Mouse (Mus musculus) forebrain, embryonic 14.5 days (tissue): Measurements from ENCODE around the gene Tstd1. TPM values are rescaled to one million over a fixed set of nuclear protein-coding genes. Genes with fewer than 3 reads are reported as not detected.

Source experiments
- ATAC-seq: fragments of 200-750 bp; cut with Nextera tagmentation; 2 replicates; pipeline ENCODE4 v1.8.0; 2017; ENCODE audit warnings: mild to moderate bottlenecking, moderate library complexity
- DNase-seq: peaks from one replicate; pipeline ENCODE4 v3.0.0-alpha.2; 2015; ENCODE audit warnings: low spot score
- H3K27ac ChIP-seq: fragments of 300-500 bp; sonication (generic); 2 replicates; pipeline ENCODE4 v1.5.1; 2014; ENCODE audit warnings: low read depth, mild to moderate bottlenecking, control low read depth, low read length, moderate library complexity
- H3K27me3 ChIP-seq: fragments of 300-500 bp; sonication (generic); replicated peaks from 2 replicates; pipeline ENCODE4 v1.6.1; 2014; ENCODE audit warnings: low read length, control low read depth, mixed read lengths; ENCODE audit not compliant: control insufficient read depth, insufficient read depth
- H3K36me3 ChIP-seq: fragments of 300-500 bp; sonication (generic); 2 replicates; pipeline ENCODE4 v1.6.1; 2014; ENCODE audit warnings: low read length, control low read depth; ENCODE audit not compliant: control insufficient read depth, insufficient read depth
- H3K4me1 ChIP-seq: fragments of 300-500 bp; sonication (generic); 2 replicates; pipeline ENCODE4 v1.6.1; 2014; ENCODE audit warnings: antibody characterized with exemption, low read length, control low read depth; ENCODE audit not compliant: control insufficient read depth, insufficient read depth
- H3K4me2 ChIP-seq: fragments of 300-500 bp; sonication (generic); 2 replicates; pipeline ENCODE4 v1.6.1; 2014; ENCODE audit warnings: mild to moderate bottlenecking, control low read depth, low read length
- H3K4me3 ChIP-seq: fragments of 300-500 bp; sonication (generic); 2 replicates; pipeline ENCODE4 v1.5.1; 2014; ENCODE audit warnings: low read depth, low read length, control low read depth
- H3K9ac ChIP-seq: fragments of 300-500 bp; sonication (generic); 2 replicates; pipeline ENCODE4 v1.6.1; 2014; ENCODE audit warnings: mild to moderate bottlenecking, low read length, control low read depth, moderate library complexity
- H3K9me3 ChIP-seq: fragments of 300-500 bp; sonication (generic); replicated peaks from 2 replicates; pipeline ENCODE4 v1.6.1; 2016; ENCODE audit warnings: low read length, control low read depth, mixed read lengths; ENCODE audit not compliant: control insufficient read depth
- WGBS: fragments of 180-500 bp; shearing (Covaris S2); extraction: QIAGEN DNeasy Blood & Tissue Kit; methylation state at CpG from one replicate; pipeline ENCODE4 v1.1.7; 2014; 5-methylcytosine and 5-hydroxymethylcytosine counted together
- polyA plus RNA-seq: library from polyadenylated mRNA; unstranded; fragments of >200 nt; fragmentation: Nextera tagmentation; extraction: Ambion mirVana; gene quantifications from 2 replicates; pipeline ENCODE4 v1.2.1, GENCODE M21; 2014

Tstd1 gene
- polyA plus RNA-seq, 1 experiment from 2014 or later = 4.5 TPM

GRCm38 (mm10) chr1:171441466-171442412 is 23.1 kb downstream of the Tstd1 start:
- ATAC-seq = no peak
- no peak overlapping the region for H3K9ac ChIP-seq
- WGBS = 66% methylated on average over 7 of the region's 7 CpGs

GRCm38 (mm10) chr1:171442413-171442760 is 23.7 kb downstream of the Tstd1 start:
- 80% methylated on average over 8 of the region's 8 CpGs for WGBS
- no peak overlapping the region for H3K27ac ChIP-seq
- H3K4me2 ChIP-seq = no peak overlapping the region
- H3K36me3 ChIP-seq = no peaks in the 10 kb centered on the region
- no peak overlapping the region for H3K4me3 ChIP-seq
- ATAC-seq (no peak), DNase-seq (no peak)
- peaks cover 6% of the 10 kb centered on the region; the same call in 1 of the 2 replicates for H3K27me3 ChIP-seq
- 0 out of 2 replicates have a peak, but pooled peaks cover 3% of the 10 kb centered on the region for H3K9me3 ChIP-seq
- H3K4me1 ChIP-seq = no peaks in the 10 kb centered on the region
- H3K9ac ChIP-seq = no peak overlapping the region

More at GRCm38 (mm10) chr1:171441466-171442412, 23.1 kb downstream of the Tstd1 start:
- Histone ChIP-seq H3K4me1 (no peaks in the 10 kb centered on the region), H3K27me3 (peaks cover 13% of the 10 kb centered on the region; the same call in 1 of the 2 replicates), H3K27ac (no peak overlapping the region), H3K36me3 (no peaks in the 10 kb centered on the region), H3K4me2 (no peak overlapping the region), H3K9me3 (0 out of 2 replicates have a peak, but pooled peaks cover 3% of the 10 kb centered on the region), H3K4me3 (no peak overlapping the region)
- DNase-seq = no peak

GRCm38 (mm10) chr1:171445050-171445449 is 26.4 kb downstream of the Tstd1 start:
- H3K9me3 ChIP-seq = 0 out of 2 replicates have a peak, but pooled peaks cover 3% of the 10 kb centered on the region
- no peak overlapping the region for H3K4me2 ChIP-seq
- DNase-seq (no peak), ATAC-seq (no peak)
- H3K4me3 ChIP-seq = no peak overlapping the region
- no peaks in the 10 kb centered on the region for H3K27me3 ChIP-seq
- H3K27ac ChIP-seq = no peak overlapping the region
- no peaks in the 10 kb centered on the region for H3K4me1 ChIP-seq
- no peak overlapping the region for H3K9ac ChIP-seq
- WGBS = 93% methylated on average over 5 of the region's 5 CpGs
- no peaks in the 10 kb centered on the region for H3K36me3 ChIP-seq

GRCm38 (mm10) chr1:171446854-171447253 is 28.2 kb downstream of the Tstd1 start:
- DNase-seq = no peak
- Histone ChIP-seq H3K27me3 (no peaks in the 10 kb centered on the region), H3K4me1 (no peaks in the 10 kb centered on the region), H3K9me3 (0 out of 2 replicates have a peak, but pooled peaks cover 3% of the 10 kb centered on the region), H3K9ac (no peak overlapping the region), H3K27ac (no peak overlapping the region), H3K4me3 (no peak overlapping the region), H3K36me3 (no peaks in the 10 kb centered on the region), H3K4me2 (no peak overlapping the region)
- WGBS = 86% methylated on average over 7 of the region's 7 CpGs
- no peak for ATAC-seq

GRCm38 (mm10) chr1:171447692-171448091 is 29.0 kb downstream of the Tstd1 start:
- WGBS = 82% methylated on average over 10 of the region's 10 CpGs
- H3K4me3 ChIP-seq = no peak overlapping the region
- no peak overlapping the region for H3K9ac ChIP-seq
- no peak for ATAC-seq
- H3K4me2 ChIP-seq = no peak overlapping the region
- no peaks in the 10 kb centered on the region for H3K27me3 ChIP-seq
- H3K36me3 ChIP-seq = no peaks in the 10 kb centered on the region
- H3K27ac ChIP-seq = no peak overlapping the region
- H3K9me3 ChIP-seq = 0 out of 2 replicates have a peak, but pooled peaks cover 3% of the 10 kb centered on the region
- no peaks in the 10 kb centered on the region for H3K4me1 ChIP-seq
- no peak for DNase-seq

- Histone ChIP-seq H3K4me2 (no peak overlapping the region), H3K27ac (no peak overlapping the region), H3K36me3 (no peaks in the 10 kb centered on the region), H3K9ac (no peak overlapping the region), H3K4me3 (no peak overlapping the region), H3K27me3 (no peaks in the 10 kb centered on the region), H3K9me3 (no peaks in the 10 kb centered on the region), H3K4me1 (no peaks in the 10 kb centered on the region)
- 87% methylated on average over 11 of the region's 11 CpGs for WGBS
- ATAC-seq (no peak), DNase-seq (no peak)
Observed at GRCm38 (mm10) chr1:171450062-171450461, 31.4 kb downstream of the Tstd1 start.

GRCm38 (mm10) chr1:171451001-171451400 is 32.3 kb downstream of the Tstd1 start:
- WGBS = 81% methylated on average over 10 of the region's 10 CpGs
- no peak overlapping the region for H3K9ac ChIP-seq

GRCm38 (mm10) chr1:171452522-171452921 is 33.9 kb downstream of the Tstd1 start:
- H3K4me2 ChIP-seq = no peak overlapping the region
- WGBS = 79% methylated on average over 5 of the region's 5 CpGs
- ATAC-seq (no peak), DNase-seq (no peak)
- no peak overlapping the region for H3K27ac ChIP-seq
- no peak overlapping the region for H3K9ac ChIP-seq
- no peaks in the 10 kb centered on the region for H3K9me3 ChIP-seq
- H3K27me3 ChIP-seq = no peaks in the 10 kb centered on the region
- no peaks in the 10 kb centered on the region for H3K4me1 ChIP-seq
- no peaks in the 10 kb centered on the region for H3K36me3 ChIP-seq
- H3K4me3 ChIP-seq = no peak overlapping the region

More at GRCm38 (mm10) chr1:171451001-171451400, 32.3 kb downstream of the Tstd1 start:
- no peak overlapping the region for H3K4me3 ChIP-seq
- H3K9me3 ChIP-seq = no peaks in the 10 kb centered on the region
- H3K27ac ChIP-seq = no peak overlapping the region
- no peaks in the 10 kb centered on the region for H3K36me3 ChIP-seq
- ATAC-seq (no peak), DNase-seq (no peak)
- H3K4me2 ChIP-seq = no peak overlapping the region
- H3K4me1 ChIP-seq = no peaks in the 10 kb centered on the region
- H3K27me3 ChIP-seq = no peaks in the 10 kb centered on the region

GRCm38 (mm10) chr1:171452923-171453322 is 34.3 kb downstream of the Tstd1 start:
- DNase-seq (no peak), ATAC-seq (no peak)
- H3K36me3 ChIP-seq = no peaks in the 10 kb centered on the region
- no peak overlapping the region for H3K9ac ChIP-seq
- WGBS = 92% methylated on average over 5 of the region's 5 CpGs
- H3K4me2 ChIP-seq = no peak overlapping the region
- H3K9me3 ChIP-seq = no peaks in the 10 kb centered on the region
- no peak overlapping the region for H3K27ac ChIP-seq
- H3K4me3 ChIP-seq = no peak overlapping the region
- no peaks in the 10 kb centered on the region for H3K4me1 ChIP-seq
- H3K27me3 ChIP-seq = no peaks in the 10 kb centered on the region
